Mouse (Mus musculus): ENCODE results near the gene Wdr95.

DNA sequence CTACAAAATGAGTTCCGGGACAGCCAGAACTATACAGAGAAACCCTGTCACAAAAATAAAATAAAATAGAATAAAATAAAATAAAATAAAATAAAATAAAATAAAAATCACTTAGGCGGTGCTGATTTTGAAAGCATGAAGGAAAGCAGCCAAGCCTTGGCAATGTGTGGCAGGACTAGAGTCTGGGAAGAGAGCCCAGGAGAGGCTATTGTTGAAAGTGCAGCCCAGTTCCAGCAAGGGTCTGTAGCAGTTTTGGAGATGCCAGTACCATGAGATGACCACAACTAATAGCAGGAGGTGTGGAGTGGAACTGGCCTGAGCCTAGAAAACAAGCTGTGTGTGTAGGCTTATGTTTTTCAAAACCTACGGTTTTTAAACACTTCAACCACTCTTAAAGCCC lies 73.5 kb downstream of the Wdr95 start:
- TF ChIP-seq EP300 (IDR thresholded peaks at IDR 0.05; ENCODE audit: insufficient read depth, low read depth, low read length) (no peak), POLR2A (IDR thresholded peaks at IDR 0.05; ENCODE audit: insufficient read depth, low read length) (no peak)
